Mouse (Mus musculus): ENCODE data around the gene Faah. TPM values are rescaled to one million over a fixed set of nuclear protein-coding genes. Genes with fewer than 3 reads are reported as not detected.
A peak's percentile ranks its signal among the peaks of the same experiment; 100 is the strongest.

The Faah gene
- total and polyA plus RNA-seq, 3 experiments, result 0.14 to 1.4 (median 0.23) TPM

DNA sequence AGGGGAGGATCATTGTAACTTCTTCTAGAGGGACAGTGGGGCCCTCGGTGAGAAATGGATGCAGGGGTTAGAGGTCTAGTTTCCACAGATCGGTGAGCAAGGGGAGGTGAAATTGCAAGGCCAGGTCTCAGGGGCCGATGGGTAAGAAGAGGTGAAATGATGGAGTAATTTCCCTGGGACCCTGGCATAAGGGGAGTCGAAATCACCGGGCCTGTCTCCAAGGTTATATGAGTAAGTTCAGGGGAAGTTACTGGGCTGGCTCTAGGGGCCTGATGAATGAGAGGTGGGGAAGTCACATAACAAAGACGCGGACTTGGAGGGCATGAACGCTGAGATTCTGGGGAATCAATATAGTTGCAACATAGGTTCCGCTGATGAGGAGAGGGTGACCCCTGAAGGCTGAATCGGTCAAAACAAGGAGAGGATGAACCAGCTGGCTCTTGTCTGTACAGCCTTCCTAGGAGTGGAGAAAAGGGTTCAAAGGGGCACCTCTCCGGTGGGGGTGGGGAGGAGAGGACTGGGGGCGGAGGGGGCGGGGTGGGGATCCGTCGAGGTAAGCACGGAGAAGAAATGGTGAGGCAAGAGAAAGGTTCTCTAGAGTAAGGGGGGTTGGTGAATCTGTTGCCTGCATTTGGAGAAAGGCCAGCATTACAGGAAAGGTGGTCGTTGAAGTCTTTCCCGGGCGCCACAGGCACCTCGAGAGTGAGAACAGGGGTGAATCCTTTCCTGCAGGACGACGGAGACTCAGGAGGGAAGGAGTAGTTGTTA lies 35.0 kb upstream of the Faah start:
- Histone ChIP-seq H3K27me3 (ENCODE audit: control insufficient read depth, insufficient read depth, low read length) (no peaks in the 10 kb centered on the region), H3K9ac (ENCODE audit: low read depth, low read length) (peak overlapping the region; percentile 81), H3K4me3 (peak overlapping the region; percentile 81), H3K79me2 (replicated peaks; ENCODE audit: control insufficient read depth, insufficient read depth, low read length) (no peaks in the 10 kb centered on the region), H3K4me1 (ENCODE audit: control insufficient read depth, insufficient read depth, low read length) (peaks cover 3% of the 10 kb centered on the region; the same call in 1 of the 2 replicates), H3K27ac (peak overlapping the region; percentile 95), H3K36me3 (ENCODE audit: control insufficient read depth, insufficient read depth, low read length) (no peaks in the 10 kb centered on the region)
- intact Hi-C loops (cut with DNase I), result loop anchor here (1.0 to 10.0 kb wide), 2 partner anchors 25 to 218 kb away; partner anchors contain the start of gene Mknk1
- TF ChIP-seq CTCF (IDR thresholded peaks at IDR 0.05) (peak; percentile 31), EP300 (IDR thresholded peaks at IDR 0.05; ENCODE audit: insufficient read depth, low read depth, low read length) (no peak), POLR2A (IDR thresholded peaks at IDR 0.05; ENCODE audit: insufficient read depth, low read depth, low read length) (no peak)
- DNase-seq, result peak; percentile 40 to 48
- WGBS, result 17% methylated on average over 22 of the region's 22 CpGs

DNA sequence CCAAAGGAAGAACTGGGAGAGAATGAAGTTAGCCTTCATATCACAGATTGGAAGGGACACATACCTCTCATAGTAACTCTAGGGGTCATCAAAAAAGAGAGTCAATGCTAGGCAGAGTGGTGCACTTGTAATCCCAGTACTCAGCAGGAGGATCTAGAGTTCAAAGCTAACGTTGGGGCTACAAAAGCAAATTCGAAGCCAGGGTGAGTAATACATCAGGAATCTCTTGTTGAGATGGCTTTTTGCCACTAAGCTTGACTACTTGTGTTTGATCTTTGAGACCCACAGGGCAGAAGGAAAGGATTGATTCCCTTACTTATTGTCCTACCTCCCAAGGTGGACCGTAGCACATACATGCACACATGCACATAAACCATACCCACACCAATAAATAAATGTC lies 31.5 kb upstream of the Faah start:
- no peaks in the 10 kb centered on the region for H3K79me2 ChIP-seq (replicated peaks; ENCODE audit: control insufficient read depth, insufficient read depth, low read length)
- WGBS, result 75% methylated on average over 3 of the region's 3 CpGs
- no peak for TF ChIP-seq POLR2A (IDR thresholded peaks at IDR 0.05; ENCODE audit: insufficient read depth, low read depth, low read length)
- no peak for TF ChIP-seq EP300 (IDR thresholded peaks at IDR 0.05; ENCODE audit: insufficient read depth, low read depth, low read length)
- no peak for TF ChIP-seq CTCF (IDR thresholded peaks at IDR 0.05)

DNA sequence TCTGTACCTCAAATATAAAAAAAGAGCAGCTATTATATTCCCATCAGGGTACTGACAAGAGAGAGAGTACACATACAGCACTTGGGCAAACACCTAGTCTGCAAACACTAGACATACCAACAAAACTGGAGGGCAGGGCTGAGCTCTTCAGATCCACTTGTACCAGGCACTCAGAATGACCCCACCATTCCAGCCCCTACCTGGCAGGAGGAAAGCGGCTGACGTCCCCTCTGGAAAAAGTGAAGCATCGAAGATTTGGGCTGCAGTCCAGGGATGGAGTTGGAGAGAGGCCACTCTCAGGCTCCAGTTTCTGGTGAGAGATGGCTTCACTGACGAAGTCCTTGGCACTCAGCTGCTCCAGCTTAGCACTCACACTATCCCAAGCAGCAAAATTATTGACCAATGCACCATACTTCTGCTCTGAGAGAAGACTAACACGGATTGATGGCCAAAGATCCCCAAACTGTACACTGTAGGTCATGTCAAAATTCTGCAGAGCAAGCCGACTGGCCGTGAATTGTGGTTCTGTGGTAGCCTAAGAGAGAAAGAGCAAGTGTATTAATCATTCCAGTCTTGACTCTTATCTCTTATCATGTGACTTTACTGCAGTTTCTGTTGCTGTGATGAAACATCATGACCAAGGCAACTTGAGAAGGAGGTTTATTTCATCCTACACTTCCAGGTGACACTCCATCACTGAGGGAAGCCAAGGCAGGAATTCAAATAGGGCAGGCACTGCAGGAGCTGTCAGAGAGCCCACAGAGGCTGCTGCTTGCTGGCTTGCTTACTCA lies 30.6 kb upstream of the Faah start:
- intact Hi-C loops (cut with DNase I), result no loop called here
- no peak overlapping the region for H3K27ac ChIP-seq
- no peaks in the 10 kb centered on the region for H3K79me2 ChIP-seq (replicated peaks; ENCODE audit: control insufficient read depth, insufficient read depth, low read length)
- peaks cover 3% of the 10 kb centered on the region for H3K36me3 ChIP-seq (ENCODE audit: control insufficient read depth, insufficient read depth, low read length)
- 61% methylated on average over 7 of the region's 7 CpGs for WGBS
- peak in 1 of 2 experiments; percentile 27 for DNase-seq
- H3K4me3 ChIP-seq, result no peak overlapping the region
- no peaks in the 10 kb centered on the region for H3K27me3 ChIP-seq (ENCODE audit: control insufficient read depth, insufficient read depth, low read length)
- TF ChIP-seq POLR2A (IDR thresholded peaks at IDR 0.05; ENCODE audit: insufficient read depth, low read depth, low read length) (no peak), EP300 (IDR thresholded peaks at IDR 0.05; ENCODE audit: insufficient read depth, low read depth, low read length) (no peak), CTCF (IDR thresholded peaks at IDR 0.05) (no peak)
- H3K4me1 ChIP-seq (ENCODE audit: control insufficient read depth, insufficient read depth, low read length), result peaks cover 1% of the 10 kb centered on the region; the same call in 1 of the 2 replicates
- H3K9ac ChIP-seq (ENCODE audit: low read depth, low read length), result no peak overlapping the region

More for the DNA sequence above, 31.5 kb upstream of the Faah start:
- intact Hi-C loops (cut with DNase I), result no loop called here
- Histone ChIP-seq H3K27ac (no peak overlapping the region), H3K4me3 (no peak overlapping the region), H3K9ac (ENCODE audit: low read depth, low read length) (no peak overlapping the region), H3K36me3 (ENCODE audit: control insufficient read depth, insufficient read depth, low read length) (peaks cover 3% of the 10 kb centered on the region), H3K27me3 (ENCODE audit: control insufficient read depth, insufficient read depth, low read length) (no peaks in the 10 kb centered on the region), H3K4me1 (ENCODE audit: control insufficient read depth, insufficient read depth, low read length) (peaks cover 1% of the 10 kb centered on the region; the same call in 1 of the 2 replicates)
- no peak for DNase-seq

DNA sequence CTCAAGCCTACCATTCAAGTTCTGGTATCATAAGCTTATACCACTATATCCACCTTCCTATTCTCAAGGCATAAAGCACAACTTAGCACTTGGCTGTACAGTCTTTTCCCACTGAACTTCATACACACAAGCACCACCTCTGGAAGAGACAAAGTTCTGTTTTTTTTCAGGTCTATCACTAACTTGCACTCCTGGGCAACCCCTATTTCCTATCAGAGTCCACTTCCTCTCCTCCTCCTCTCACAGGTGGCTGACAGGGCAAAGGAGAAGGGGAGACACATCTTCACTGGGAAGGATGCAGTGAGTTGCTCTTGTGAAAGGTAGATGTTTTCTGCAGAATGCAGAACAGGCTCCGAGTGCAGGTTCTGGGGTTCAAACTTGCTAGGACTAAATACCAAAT lies 30.0 kb upstream of the Faah start:
- Histone ChIP-seq H3K9ac (ENCODE audit: low read depth, low read length) (no peak overlapping the region), H3K27ac (no peak overlapping the region), H3K4me3 (no peak overlapping the region), H3K36me3 (ENCODE audit: control insufficient read depth, insufficient read depth, low read length) (peaks cover 3% of the 10 kb centered on the region), H3K4me1 (ENCODE audit: control insufficient read depth, insufficient read depth, low read length) (peaks cover under 1% of the 10 kb centered on the region; the same call in 1 of the 2 replicates), H3K79me2 (replicated peaks; ENCODE audit: control insufficient read depth, insufficient read depth, low read length) (no peaks in the 10 kb centered on the region), H3K27me3 (ENCODE audit: control insufficient read depth, insufficient read depth, low read length) (no peaks in the 10 kb centered on the region)
- intact Hi-C loops (cut with DNase I), result no loop called here
- TF ChIP-seq EP300 (IDR thresholded peaks at IDR 0.05; ENCODE audit: insufficient read depth, low read depth, low read length) (no peak), POLR2A (IDR thresholded peaks at IDR 0.05; ENCODE audit: insufficient read depth, low read depth, low read length) (no peak), CTCF (IDR thresholded peaks at IDR 0.05) (no peak)
- 93% methylated on average over 1 of the region's 1 CpGs for WGBS
- no peak for DNase-seq

DNA sequence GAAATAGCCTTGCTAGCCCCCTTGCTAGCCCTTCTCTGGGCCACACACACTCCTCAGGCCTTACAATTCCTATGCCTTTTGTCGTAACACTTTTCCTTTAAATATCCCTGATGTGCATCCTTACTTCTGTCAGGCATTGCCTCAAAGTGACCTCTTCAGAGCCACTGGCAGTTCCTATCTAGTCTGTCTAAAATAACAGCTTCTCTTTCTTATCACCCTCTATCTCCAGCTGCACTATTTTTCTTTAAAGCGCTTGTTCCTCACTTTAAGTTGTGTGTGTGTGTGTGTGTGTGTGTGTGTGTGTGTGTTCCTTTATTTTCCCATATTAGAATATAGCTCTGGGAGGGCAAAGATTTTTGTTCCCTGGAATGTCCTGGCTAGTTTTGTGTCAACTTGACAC lies 28.9 kb upstream of the Faah start:
- Histone ChIP-seq H3K36me3 (ENCODE audit: control insufficient read depth, insufficient read depth, low read length) (peaks cover 3% of the 10 kb centered on the region), H3K27ac (no peak overlapping the region), H3K27me3 (ENCODE audit: control insufficient read depth, insufficient read depth, low read length) (no peaks in the 10 kb centered on the region), H3K9ac (ENCODE audit: low read depth, low read length) (no peak overlapping the region), H3K79me2 (replicated peaks; ENCODE audit: control insufficient read depth, insufficient read depth, low read length) (no peaks in the 10 kb centered on the region), H3K4me1 (ENCODE audit: control insufficient read depth, insufficient read depth, low read length) (no peaks in the 10 kb centered on the region), H3K4me3 (no peak overlapping the region)
- TF ChIP-seq POLR2A (IDR thresholded peaks at IDR 0.05; ENCODE audit: insufficient read depth, low read depth, low read length), result no peak
- TF ChIP-seq CTCF (IDR thresholded peaks at IDR 0.05), result no peak
- no peak for TF ChIP-seq EP300 (IDR thresholded peaks at IDR 0.05; ENCODE audit: insufficient read depth, low read depth, low read length)
- 78% methylated on average over 2 of the region's 2 CpGs for WGBS
- intact Hi-C loops (cut with DNase I), result no loop called here
- no peak for DNase-seq
